ENCODE assay signal across 13 mouse cellular contexts in the genomic region with DNA sequence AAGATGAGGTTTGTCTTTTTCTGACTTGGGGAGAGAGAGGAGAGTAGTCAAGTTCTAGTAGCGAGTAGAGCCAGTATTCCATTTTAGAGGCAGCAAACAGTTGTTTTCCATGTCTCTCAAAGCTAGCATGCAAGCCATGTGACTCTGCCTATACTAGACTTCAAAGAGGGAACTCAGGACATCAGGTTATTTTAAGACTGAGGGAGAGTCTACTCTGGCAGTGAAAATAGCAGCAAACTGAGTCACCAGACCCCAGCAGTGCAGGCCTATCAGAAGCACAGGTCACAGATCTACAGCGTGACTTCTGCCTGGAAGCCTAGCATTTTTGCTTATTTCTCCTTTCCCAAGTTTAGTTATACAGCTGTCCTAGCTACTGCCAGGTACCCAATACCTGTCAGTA. TPM values are rescaled to one million over a fixed set of nuclear protein-coding genes. Genes with fewer than 3 reads are reported as not detected.
A peak's percentile ranks its signal among the peaks of the same experiment; 100 is the strongest.
DNase-seq lines count a peak whose midpoint lies in the region; ATAC-seq and TF ChIP-seq lines count a peak whose summit lies in the region.
"Had no signal": no experiment of that assay in that cellular context is flagged by ENCODE, and none has a peak within 500 bp of the region (broad histone marks: within the 10 kb centered on the region; RNA-seq: fewer than 3 reads in every experiment).

No protein-coding gene starts in this region.

- no peaks in the 10 kb centered on the region for H3K27me3 ChIP-seq in CH12.LX (replicated peaks)
- no peaks in the 10 kb centered on the region for H3K27me3 ChIP-seq in heart, postnatal 0 days (ENCODE audit: control insufficient read depth, insufficient read depth, low read length)
- H3K27me3 ChIP-seq in cerebellum, adult 2 months (ENCODE audit: control insufficient read depth, insufficient read depth, low read length) = no peaks in the 10 kb centered on the region
- H3K27me3 ChIP-seq: forebrain, embryonic 15.5 days; limb, embryonic 12.5 days had no signal

- peak; percentile 57 to 68 for DNase-seq in heart, adult 18-20 months
- no peak for DNase-seq in heart, postnatal 25 days (ENCODE audit: low spot score)
- DNase-seq in CH12.LX (ENCODE audit: extremely low read depth) = peak; percentile 38
- DNase-seq in fibroblast of lung, adult 2 months (ENCODE audit: low read depth) = peak; percentile 14
- peak; percentile 88 for DNase-seq in heart, postnatal 0 days (ENCODE audit: low spot score)
- DNase-seq in urinary bladder, adult 2 months (ENCODE audit: low spot score) = no peak
- no peak for DNase-seq in yolk sac, embryonic 10.5 days (ENCODE audit: low spot score)
- DNase-seq in cerebellum, adult 2 months = no peak
- DNase-seq: cerebellum, adult 11 months; liver, postnatal 0 days; thymus, adult 18-20 months had no signal

- H3K9ac ChIP-seq in CH12.LX (ENCODE audit: insufficient read depth, low read depth) = no peak overlapping the region
- H3K9ac ChIP-seq in heart, postnatal 0 days (replicated peaks; ENCODE audit: low read depth, low read length) = no peak overlapping the region
- H3K9ac ChIP-seq: forebrain, embryonic 15.5 days; limb, embryonic 12.5 days; liver, postnatal 0 days had no signal

- no peak for TF ChIP-seq EP300 in CH12.LX (IDR thresholded peaks at IDR 0.05; ENCODE audit: low read length)
- peak; percentile 94 for TF ChIP-seq EP300 in heart, postnatal 0 days (IDR thresholded peaks at IDR 0.05; ENCODE audit: low read depth)

- in situ Hi-C loops in CH12.LX (cut with MboI; ENCODE audit: low pct_ligation_motif_present, low pct_unique_long_range_greater_than_20kb, low sequenced_read_pairs) = no loop called here

- no peak overlapping the region for H3K27ac ChIP-seq in CH12.LX (ENCODE audit: insufficient read depth, low read depth)
- H3K27ac ChIP-seq in heart, postnatal 0 days (ENCODE audit: low read depth) = peak overlapping the region; percentile 89
- H3K27ac ChIP-seq in cerebellum, adult 2 months (ENCODE audit: insufficient read depth, low read length) = no peak overlapping the region
- H3K27ac ChIP-seq: forebrain, embryonic 15.5 days; limb, embryonic 12.5 days had no signal

- no peak overlapping the region for H3K4me2 ChIP-seq in CH12.LX (ENCODE audit: insufficient read depth, low read depth, poor library complexity, severe bottlenecking)
- peak overlapping the region; percentile 14; the same call in 1 of the 2 replicates for H3K4me2 ChIP-seq in heart, postnatal 0 days (ENCODE audit: low read depth, low read length)
- H3K4me2 ChIP-seq: forebrain, embryonic 15.5 days; limb, embryonic 12.5 days had no signal

- peaks cover 49% of the 10 kb centered on the region for H3K79me2 ChIP-seq in CH12.LX (replicated peaks; ENCODE audit: control insufficient read depth, extremely low read depth, insufficient read depth, poor library complexity, severe bottlenecking)

- intact Hi-C loops in heart, postnatal 25 days (cut with DNase I) = no loop called here

- dilution Hi-C loops in CH12.LX (cut with MboI; ENCODE audit: extremely low pct_ligation_motif_present, extremely low pct_unique_long_range_greater_than_20kb, low sequenced_read_pairs) = no loop called here

- peak; percentile 97 for ATAC-seq in heart, postnatal 0 days (ENCODE audit: insufficient read depth, low read depth)
- ATAC-seq: forebrain, embryonic 15.5 days; liver, postnatal 0 days had no signal

- H3K36me3 ChIP-seq in CH12.LX (replicated peaks in 1 of 2; ENCODE audit: control insufficient read depth in 1 of 2, insufficient read depth in 1 of 2, low read length in 1 of 2) = peaks cover 45 to 79% of the 10 kb centered on the region in 2 experiments
- peaks cover 62% of the 10 kb centered on the region for H3K36me3 ChIP-seq in heart, postnatal 0 days (replicated peaks; ENCODE audit: control insufficient read depth, insufficient read depth, low read length)

- no peak for TF ChIP-seq RAD21 in CH12.LX (IDR thresholded peaks at IDR 0.05; ENCODE audit: low read depth, low read length)

- no peak for TF ChIP-seq CTCF in CH12.LX (conservative IDR thresholded peaks at IDR 0.05 in 1 of 2, IDR thresholded peaks at IDR 0.05 in 1 of 2; ENCODE audit: low read depth in 2 of 2, low read length in 2 of 2)
- TF ChIP-seq CTCF in heart, postnatal 0 days (IDR thresholded peaks at IDR 0.05; ENCODE audit: low read depth) = no peak
- TF ChIP-seq CTCF in cerebellum, adult 2 months (IDR thresholded peaks at IDR 0.05; ENCODE audit: borderline replicate concordance, insufficient read depth, low read depth, low read length) = no peak

- WGBS in heart, postnatal 0 days = 35% methylated on average over 2 of the region's 2 CpGs
- 67% methylated on average over 2 of the region's 2 CpGs for WGBS in cerebellum, adult 2 months

- H3K4me1 ChIP-seq in CH12.LX (ENCODE audit: control insufficient read depth in 1 of 2, insufficient read depth in 2 of 2) = peaks cover 6 to 60% of the 10 kb centered on the region in 2 experiments
- peaks cover 18% of the 10 kb centered on the region for H3K4me1 ChIP-seq in heart, postnatal 0 days (ENCODE audit: control insufficient read depth, insufficient read depth)
- no peaks in the 10 kb centered on the region for H3K4me1 ChIP-seq in cerebellum, adult 2 months (ENCODE audit: control insufficient read depth, insufficient read depth, low read length)
- H3K4me1 ChIP-seq: forebrain, embryonic 15.5 days; limb, embryonic 12.5 days had no signal

- TF ChIP-seq POLR2A in CH12.LX (IDR thresholded peaks at IDR 0.05; ENCODE audit: low read depth, low read length) = no peak
- no peak for TF ChIP-seq POLR2A in cerebellum, adult 2 months (IDR thresholded peaks at IDR 0.05; ENCODE audit: borderline replicate concordance, insufficient read depth, low read length)

- H3K9me3 ChIP-seq in CH12.LX (replicated peaks; ENCODE audit: low read length) = no peaks in the 10 kb centered on the region
- no peaks in the 10 kb centered on the region for H3K9me3 ChIP-seq in heart, postnatal 0 days (replicated peaks; ENCODE audit: control insufficient read depth, low read length)
- H3K9me3 ChIP-seq: forebrain, embryonic 15.5 days; limb, embryonic 12.5 days had no signal

- H3K4me3 ChIP-seq in CH12.LX (replicated peaks in 1 of 3; ENCODE audit: low read depth in 2 of 3, low read length in 2 of 3, poor library complexity in 1 of 3) = no peak overlapping the region
- H3K4me3 ChIP-seq in heart, postnatal 0 days (ENCODE audit: low read depth, low read length) = no peak overlapping the region
- no peak overlapping the region for H3K4me3 ChIP-seq in cerebellum, adult 2 months (replicated peaks; ENCODE audit: insufficient read depth, low read depth, low read length)
- H3K4me3 ChIP-seq: forebrain, embryonic 15.5 days; limb, embryonic 12.5 days had no signal

TF ChIP-seq in CH12.LX, 34 proteins besides CTCF, POLR2A, EP300 and RAD21:
- TF ChIP-seq NELFE (IDR thresholded peaks at IDR 0.05; ENCODE audit: low read depth, low read length) (no peak), NRF1 (IDR thresholded peaks at IDR 0.05; ENCODE audit: low read depth, low read length) (no peak), USF1 (IDR thresholded peaks at IDR 0.05; ENCODE audit: low read depth, low read length) (no peak), MAFK (IDR thresholded peaks at IDR 0.05; ENCODE audit: insufficient replicate concordance, low read length) (no peak), MEF2A (IDR thresholded peaks at IDR 0.05; ENCODE audit: borderline replicate concordance, low read depth, low read length) (peak; percentile 45; the same call in 1 of the 2 replicates), ZKSCAN1 (IDR thresholded peaks at IDR 0.05; ENCODE audit: borderline replicate concordance, low read depth, low read length) (no peak), IRF4 (IDR thresholded peaks at IDR 0.05; ENCODE audit: low read depth, low read length) (no peak), MAX (IDR thresholded peaks at IDR 0.05; ENCODE audit: low read length) (no peak), MAZ (IDR thresholded peaks at IDR 0.05; ENCODE audit: low read depth, low read length) (no peak), BHLHE40 (IDR thresholded peaks at IDR 0.05; ENCODE audit: low read depth, low read length) (peak; percentile 21; the same call in 1 of the 2 replicates), SMC3 (IDR thresholded peaks at IDR 0.05; ENCODE audit: low read depth, low read length) (no peak), ELF1 (IDR thresholded peaks at IDR 0.05; ENCODE audit: low read depth, low read length) (no peak)
TF ChIP-seq in CH12.LX: peak in this region for 2.

RNA-seq across cellular contexts. Expression of gene Cltc, which starts 25.9 kb away (rescaled TPM):
- total RNA-seq in heart, adult 18-20 months (2021) = 100 to 1,000 TPM; 138 to 157 TPM
- 100 to 1,000 TPM; 136 to 155 TPM for total RNA-seq in heart, postnatal 25 days (2021)
- 140 and 174 TPM in 2 replicates for total RNA-seq in CH12.LX (2012; rRNA removed)
- total RNA-seq in CH12.LX (2014; rRNA removed) = 284 and 303 TPM in 2 replicates
- 219 and 256 TPM in 2 replicates for polyA plus RNA-seq in CH12.LX (2012; ENCODE audit: insufficient read length, low read depth)
- total RNA-seq in heart, postnatal 0 days (2014; rRNA removed; ENCODE audit: low replicate concordance) = 185 and 279 TPM in 2 replicates
- 71.0 and 77.6 TPM in 2 replicates for polyA plus RNA-seq in heart, postnatal 0 days (2015; fragmentation: Nextera tagmentation; extraction: Ambion mirVana)
- polyA plus RNA-seq in urinary bladder, adult 2 months (2012; rRNA removed) = 193 and 196 TPM in 2 replicates
- polyA plus RNA-seq in cerebellum, adult 2 months (2012; rRNA removed) = 414 and 465 TPM in 2 replicates

RNA-seq across cellular contexts. Expression of gene Ptrh2, which starts 47.7 kb away (rescaled TPM):
- total RNA-seq in heart, adult 18-20 months (2021) = 1 to 10 TPM; 6.8 to 7.0 TPM
- 1 to 10 TPM; 6.3 to 6.5 TPM for total RNA-seq in heart, postnatal 25 days (2021)
- total RNA-seq in CH12.LX (2012; rRNA removed) (29.8 and 39.4 TPM in 2 replicates), CH12.LX (2014; rRNA removed) (34.7 and 40.9 TPM in 2 replicates)
- polyA plus RNA-seq in CH12.LX (2012; ENCODE audit: insufficient read length, low read depth) = 48.2 and 54.5 TPM in 2 replicates
- 6.5 and 7.1 TPM in 2 replicates for total RNA-seq in heart, postnatal 0 days (2014; rRNA removed; ENCODE audit: low replicate concordance)
- 14.0 and 14.6 TPM in 2 replicates for polyA plus RNA-seq in heart, postnatal 0 days (2015; fragmentation: Nextera tagmentation; extraction: Ambion mirVana)
- 11.9 and 12.8 TPM in 2 replicates for polyA plus RNA-seq in urinary bladder, adult 2 months (2012; rRNA removed)
- polyA plus RNA-seq in cerebellum, adult 2 months (2012; rRNA removed) = 9.7 and 10.5 TPM in 2 replicates

RNA-seq across cellular contexts. Expression of gene Vmp1, which starts 47.8 kb away (rescaled TPM):
- 10 to 100 TPM; 63.1 to 72.5 TPM for total RNA-seq in heart, adult 18-20 months (2021)
- total RNA-seq in heart, postnatal 25 days (2021) = 10 to 100 TPM; 63.1 to 66.1 TPM
- total RNA-seq in CH12.LX (2012; rRNA removed) = 80.9 and 86.9 TPM in 2 replicates
- 209 and 231 TPM in 2 replicates for total RNA-seq in CH12.LX (2014; rRNA removed)
- polyA plus RNA-seq in CH12.LX (2012; ENCODE audit: insufficient read length, low read depth) = 166 and 167 TPM in 2 replicates
- 48.9 and 51.7 TPM in 2 replicates for total RNA-seq in heart, postnatal 0 days (2014; rRNA removed; ENCODE audit: low replicate concordance)
- 72.1 and 77.9 TPM in 2 replicates for polyA plus RNA-seq in heart, postnatal 0 days (2015; fragmentation: Nextera tagmentation; extraction: Ambion mirVana)
- 232 and 365 TPM in 2 replicates for polyA plus RNA-seq in urinary bladder, adult 2 months (2012; rRNA removed)
- polyA plus RNA-seq in cerebellum, adult 2 months (2012; rRNA removed) = 113 and 132 TPM in 2 replicates

Comparison
In these comparisons a context has a peak if more than half of its experiments do, and no peak if none do; other contexts are left out.
1. DNase-seq: peak in heart, adult 18-20 months (2 of 2), CH12.LX (single experiment), fibroblast of lung, adult 2 months (single experiment) and heart, postnatal 0 days (single experiment); none in heart, postnatal 25 days (single experiment), urinary bladder, adult 2 months (single experiment), yolk sac, embryonic 10.5 days (single experiment) and cerebellum, adult 2 months (0 of 2).